Mouse (Mus musculus): ENCODE data around the gene Tstd2.
A peak's percentile ranks its signal among the peaks of the same experiment; 100 is the strongest.

Tstd2 gene

DNA sequence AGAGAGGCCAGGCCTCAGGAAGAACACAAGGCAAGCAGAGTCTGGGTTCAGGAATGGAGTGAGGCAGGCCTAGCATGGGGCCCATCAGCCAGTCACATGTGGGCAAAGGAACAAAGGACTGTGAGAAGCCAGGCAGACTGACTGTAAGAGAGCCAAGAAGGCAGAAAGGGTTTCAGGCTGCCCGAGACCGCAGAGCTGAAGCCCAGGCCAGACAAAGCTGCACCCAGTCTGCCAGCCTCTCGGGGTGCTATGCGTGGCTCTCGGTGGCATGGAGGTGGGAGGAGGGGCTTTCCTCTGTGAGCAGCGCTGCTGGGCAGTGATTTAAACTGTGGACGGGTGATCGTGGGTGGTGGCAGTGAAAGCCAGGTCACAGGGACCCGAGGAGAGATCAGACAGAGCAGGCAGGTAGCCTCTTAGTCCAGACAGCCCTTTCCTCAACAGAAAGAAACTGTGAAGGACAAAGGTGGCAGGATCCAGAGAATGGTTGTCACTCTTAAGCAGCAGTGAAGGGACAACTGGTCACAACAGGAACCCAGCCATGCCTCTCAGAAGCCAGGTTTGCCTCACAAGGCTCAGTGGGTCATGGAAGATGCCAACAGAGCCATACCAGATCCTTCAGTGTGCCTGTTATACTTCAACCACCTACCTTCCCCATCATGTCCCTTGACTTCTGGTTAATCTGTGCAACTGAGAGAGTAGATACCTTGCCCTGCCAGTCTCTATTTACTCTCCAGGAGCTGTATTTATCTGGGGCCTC lies 53.9 kb downstream of the Tstd2 start:
- no peak for DNase-seq (ENCODE audit: low read depth, low spot score)

DNA sequence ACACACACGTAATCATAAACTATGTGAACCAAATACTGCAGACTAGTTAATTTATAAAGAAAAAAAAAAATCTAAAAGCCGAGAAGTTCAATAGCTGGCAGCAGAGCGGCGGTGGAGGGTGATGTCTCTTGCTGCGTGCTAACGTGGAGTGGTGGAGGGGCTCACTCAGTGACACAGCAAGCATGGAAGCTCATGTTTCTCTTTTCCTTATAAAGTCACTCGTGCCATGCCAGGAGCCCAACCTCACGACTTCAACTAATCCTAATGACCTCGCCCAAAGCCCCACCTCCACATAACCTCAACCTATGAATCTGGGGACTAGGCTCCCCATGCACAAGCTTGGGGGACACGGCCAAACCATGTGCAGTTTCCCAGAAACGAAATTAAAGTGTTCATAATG lies 55.9 kb downstream of the Tstd2 start:
- DNase-seq (ENCODE audit: low read depth, low spot score), result no peak

DNA sequence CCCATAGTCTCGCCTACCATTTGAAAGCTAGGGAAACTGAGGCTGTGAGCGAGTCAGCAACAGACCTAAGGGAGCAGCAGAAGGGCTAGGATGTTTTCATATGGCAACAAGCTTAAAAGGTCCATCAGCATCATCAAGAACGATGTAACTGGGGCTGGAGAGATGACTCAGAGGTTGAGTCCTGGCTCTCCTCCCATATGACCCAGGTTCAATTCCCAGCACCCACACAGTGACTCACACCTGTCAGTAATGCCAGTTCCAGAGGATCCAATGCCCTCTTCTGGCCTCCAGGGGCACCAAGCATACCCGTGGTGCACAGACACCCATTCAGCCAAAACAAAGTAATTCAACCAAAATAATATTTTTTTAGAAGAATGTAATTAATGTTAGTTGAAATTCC lies 58.2 kb downstream of the Tstd2 start:
- DNase-seq (ENCODE audit: low read depth, low spot score), result peak; percentile 74

DNA sequence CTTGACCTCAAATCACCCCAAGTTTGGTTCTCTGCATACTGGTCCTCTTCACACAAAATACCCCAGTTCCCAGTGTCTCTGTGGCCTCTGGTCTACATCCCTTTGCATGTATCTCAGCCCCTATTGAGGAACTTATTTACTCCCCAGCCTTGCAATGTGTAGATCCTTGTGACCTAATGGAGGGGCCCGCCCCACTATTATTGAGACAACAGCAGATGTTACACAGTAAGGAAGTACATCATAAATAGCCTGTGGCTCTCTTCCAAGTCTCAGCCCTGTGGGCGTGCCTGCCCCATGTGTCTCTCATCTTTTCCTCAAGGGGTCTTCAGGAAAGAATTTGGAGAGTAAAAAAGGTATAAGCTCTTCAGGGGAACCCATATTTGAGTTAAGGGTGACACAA lies 61.6 kb downstream of the Tstd2 start:
- no peak for DNase-seq (ENCODE audit: low read depth, low spot score)

DNA sequence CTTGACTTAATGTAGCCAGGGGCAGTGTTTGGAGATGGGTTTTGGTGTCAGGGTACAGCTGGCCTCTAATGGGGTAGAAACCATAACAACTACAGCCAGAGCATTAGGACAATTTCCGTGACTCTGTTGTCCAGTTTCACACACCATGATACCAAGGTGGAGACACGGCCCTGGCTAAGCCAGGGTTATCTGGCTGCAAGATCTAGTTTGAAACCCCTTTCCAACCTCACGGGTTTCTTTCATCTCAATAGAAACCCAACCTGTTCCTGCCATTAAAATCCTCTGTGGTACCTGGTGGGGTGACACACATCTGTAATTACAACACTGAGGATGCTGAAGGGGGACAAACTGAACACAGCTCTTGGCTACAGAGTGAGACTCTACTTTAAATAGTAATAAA lies 62.8 kb downstream of the Tstd2 start:
- DNase-seq (ENCODE audit: low read depth, low spot score), result no peak

DNA sequence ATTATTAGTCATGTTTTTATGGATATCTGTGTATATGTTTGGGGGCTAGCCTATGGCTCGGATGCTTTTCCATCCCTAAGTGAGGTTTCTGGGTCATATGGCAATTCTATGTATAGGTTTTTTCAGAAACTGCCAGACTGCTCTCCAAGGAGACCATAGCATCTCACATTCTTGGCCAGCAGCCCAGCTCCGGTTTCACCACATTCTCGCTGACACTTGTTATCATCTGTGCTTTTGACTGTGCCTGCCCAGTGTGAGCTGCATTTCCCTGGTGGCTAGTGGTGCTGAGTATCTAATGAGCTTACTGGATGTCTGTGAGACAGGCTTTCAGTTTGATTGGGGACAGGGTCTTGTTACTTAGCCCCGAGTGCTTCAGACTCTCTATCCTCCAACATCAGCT lies 64.8 kb downstream of the Tstd2 start:
- peak; percentile 80 for DNase-seq (ENCODE audit: low read depth, low spot score)

DNA sequence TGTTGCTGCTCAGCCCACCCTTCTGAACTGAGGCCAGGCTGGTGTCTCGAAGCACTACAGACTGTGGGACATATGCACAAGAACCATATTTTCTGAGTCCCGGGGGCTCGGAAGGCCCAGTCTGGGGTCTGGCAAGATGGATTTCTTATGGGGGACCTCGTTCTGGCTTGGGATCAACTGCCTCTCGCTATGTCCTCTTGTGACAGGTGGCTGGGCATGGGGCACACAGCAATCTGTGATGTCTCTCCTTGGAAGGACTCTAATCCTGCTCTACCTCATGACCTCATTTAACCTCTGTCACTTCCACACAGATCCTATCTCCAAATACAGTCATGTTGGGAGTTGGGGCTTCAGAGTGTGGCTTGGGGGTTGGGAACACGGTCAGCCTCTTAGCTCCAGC lies 65.9 kb downstream of the Tstd2 start:
- no peak for DNase-seq (ENCODE audit: low read depth, low spot score)

DNA sequence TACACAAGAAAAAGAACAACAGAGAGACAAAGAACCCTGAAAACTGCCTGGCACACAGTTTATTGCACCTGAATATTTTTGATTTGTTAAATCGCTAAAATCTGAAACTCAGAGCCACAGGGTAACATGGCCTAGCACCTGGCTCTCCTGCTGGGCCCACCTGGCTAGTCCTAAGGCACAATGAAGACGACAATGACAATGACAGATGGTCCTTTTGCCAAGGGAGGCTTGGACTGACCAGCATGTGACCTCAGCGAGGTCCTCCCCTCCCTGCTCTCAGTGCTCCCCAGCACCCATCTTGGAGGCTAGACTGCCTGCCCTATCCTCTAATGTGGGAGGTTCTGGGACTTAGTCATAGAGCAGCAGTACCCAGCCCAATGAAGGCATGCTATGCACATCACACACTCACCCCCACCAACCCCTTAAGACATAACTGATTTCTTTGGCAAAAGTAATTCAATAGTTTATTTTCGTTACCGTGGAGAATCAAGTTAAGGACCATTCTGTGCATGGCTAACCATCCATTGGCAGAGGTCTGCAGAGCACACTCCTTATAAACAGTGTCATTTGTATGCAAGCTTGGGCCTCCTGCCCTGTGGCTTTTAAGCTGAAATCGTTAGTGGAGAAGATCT lies 68.5 kb downstream of the Tstd2 start:
- DNase-seq (ENCODE audit: low read depth, low spot score), result no peak

DNA sequence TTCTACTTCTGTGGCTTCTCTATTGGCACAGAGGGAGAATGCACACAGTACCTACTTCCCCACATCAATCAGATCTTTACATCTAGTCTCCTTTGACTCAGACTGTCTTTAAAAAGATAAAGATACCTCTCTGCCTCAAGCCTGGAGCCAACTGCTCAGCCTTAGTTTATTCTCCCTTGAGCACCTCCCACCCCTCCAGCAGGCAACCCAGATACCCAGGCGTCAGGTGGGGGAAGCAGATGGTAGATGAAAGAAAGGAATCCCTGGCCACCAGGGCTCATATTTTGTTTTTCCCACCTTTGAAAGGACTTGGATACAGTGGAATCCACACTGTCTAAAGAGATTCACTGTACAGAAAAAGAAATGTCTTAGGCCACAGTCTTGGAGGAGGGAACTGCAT lies 69.9 kb downstream of the Tstd2 start:
- DNase-seq (ENCODE audit: low read depth, low spot score), result no peak

DNA sequence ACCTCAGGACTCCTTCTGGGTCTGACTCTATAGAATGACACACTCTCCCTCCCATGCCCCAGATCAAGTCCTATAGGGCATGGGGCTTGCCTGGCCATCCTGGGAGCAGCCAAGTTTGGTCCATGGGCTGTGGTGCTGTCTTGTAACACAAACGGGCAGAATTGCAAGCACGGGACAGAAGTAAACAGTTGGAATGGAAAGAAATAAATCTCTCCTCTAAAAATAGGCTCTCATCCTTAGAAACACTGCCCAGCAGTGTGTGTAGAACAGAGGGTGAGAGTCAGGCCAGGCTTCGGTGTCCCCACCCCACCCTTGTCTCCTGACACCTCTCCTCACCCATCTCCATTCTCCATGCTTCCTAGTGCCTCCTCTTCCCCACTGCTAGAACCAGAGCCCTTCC lies 70.4 kb downstream of the Tstd2 start:
- no peak for DNase-seq (ENCODE audit: low read depth, low spot score)

DNA sequence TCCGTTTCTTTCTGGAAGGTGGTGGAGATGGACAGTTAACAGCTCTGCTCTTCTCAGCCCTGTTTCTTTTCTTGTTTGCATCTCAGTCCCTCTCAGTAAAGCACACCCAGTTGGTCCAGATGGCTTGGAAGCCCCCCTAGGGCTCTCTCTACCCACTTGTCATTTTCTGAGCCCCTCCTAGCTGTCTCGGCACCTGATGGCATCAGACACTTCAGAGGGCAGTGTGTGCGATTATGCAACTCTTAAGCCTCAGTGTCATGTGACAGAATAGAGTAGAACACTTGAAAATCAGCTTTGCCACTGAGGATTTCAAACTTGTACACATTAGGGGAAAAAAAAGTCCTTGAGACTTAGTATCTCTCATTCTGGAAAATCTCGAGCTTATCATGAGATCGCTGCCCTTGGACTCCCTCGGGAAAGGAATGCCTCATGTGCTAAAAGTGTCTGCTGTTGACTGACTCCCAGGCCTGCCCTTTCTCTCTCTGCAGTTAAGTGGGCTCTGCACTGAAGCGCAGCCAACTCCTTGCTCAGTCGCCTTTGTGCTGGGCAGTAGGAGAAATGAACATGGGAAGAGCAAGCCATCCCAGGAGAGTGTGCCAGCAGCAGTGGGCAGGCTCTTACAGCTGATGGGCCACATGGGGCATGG lies 72.7 kb downstream of the Tstd2 start:
- no peak for DNase-seq (ENCODE audit: low read depth, low spot score)

DNA sequence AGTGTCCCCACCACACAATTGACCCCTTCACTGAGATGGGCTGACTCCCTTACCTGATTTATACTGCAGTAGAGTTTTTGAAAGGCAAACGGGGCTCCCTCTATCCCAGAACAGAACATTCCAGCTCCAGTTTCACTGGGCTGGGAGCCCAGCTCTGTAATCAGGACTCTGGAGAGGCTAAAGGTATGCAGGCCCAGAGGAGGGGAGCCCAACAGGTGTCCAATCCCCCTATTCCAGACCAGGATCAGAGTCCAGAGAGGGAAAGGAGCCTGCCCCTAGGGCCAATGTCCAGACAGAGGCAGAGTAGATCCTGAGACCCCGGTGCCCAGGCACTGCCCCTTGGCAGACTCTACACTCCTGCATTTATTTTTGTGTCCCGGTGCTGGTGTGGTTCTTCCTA lies 73.5 kb downstream of the Tstd2 start:
- no peak for DNase-seq (ENCODE audit: low read depth, low spot score)

All from 3T3-L1 (cell line).